Mouse (Mus musculus) limb, embryonic 12.5 days (tissue): Measurements from ENCODE around the gene Krt25. TPM values are rescaled to one million over a fixed set of nuclear protein-coding genes. Genes with fewer than 3 reads are reported as not detected.

ENCODE experiments used
- ATAC-seq: fragments of 200-750 bp; cut with Nextera tagmentation; 2 replicates; pipeline ENCODE4 v1.8.0; 2017; ENCODE audit warnings: low read depth, moderate TSS enrichment; ENCODE audit not compliant: insufficient number of reproducible peaks, insufficient read depth, low FRiP score, low TSS enrichment
- H3K27ac ChIP-seq: fragments of 300-500 bp; sonication (generic); 2 replicates; pipeline ENCODE4 v1.5.1; 2016; ENCODE audit warnings: mild to moderate bottlenecking, moderate library complexity
- H3K27me3 ChIP-seq: fragments of 300-500 bp; sonication (generic); 2 replicates; pipeline ENCODE4 v1.6.1; 2016; ENCODE audit warnings: mild to moderate bottlenecking, moderate library complexity
- H3K36me3 ChIP-seq: fragments of 300-500 bp; sonication (generic); 2 replicates; pipeline ENCODE4 v1.6.1; 2016; ENCODE audit warnings: mild to moderate bottlenecking, moderate library complexity
- H3K4me1 ChIP-seq: fragments of 300-500 bp; sonication (generic); replicated peaks from 2 replicates; pipeline ENCODE4 v1.6.1; 2016
- H3K4me2 ChIP-seq: fragments of 300-500 bp; sonication (generic); 2 replicates; pipeline ENCODE4 v1.6.1; 2016; ENCODE audit warnings: mild to moderate bottlenecking, moderate library complexity
- H3K4me3 ChIP-seq: fragments of 300-500 bp; sonication (generic); replicated peaks from 2 replicates; pipeline ENCODE4 v1.5.1; 2016; ENCODE audit warnings: mild to moderate bottlenecking
- H3K9ac ChIP-seq: fragments of 300-500 bp; sonication (generic); replicated peaks from 2 replicates; pipeline ENCODE4 v1.6.1; 2016; ENCODE audit warnings: mild to moderate bottlenecking, moderate library complexity
- H3K9me3 ChIP-seq: fragments of 300-500 bp; sonication (generic); 2 replicates; pipeline ENCODE4 v1.6.1; 2016; ENCODE audit warnings: mild to moderate bottlenecking, moderate library complexity
- WGBS: fragments of 180-500 bp; shearing (Covaris S2); methylation state at CpG from one replicate; pipeline ENCODE4 v1.1.7; 2016; 5-methylcytosine and 5-hydroxymethylcytosine counted together
- polyA plus RNA-seq: library from polyadenylated mRNA; unstranded; fragments of >200 nt; fragmentation: Nextera tagmentation; extraction: Ambion mirVana; gene quantifications from 2 replicates; pipeline ENCODE4 v1.2.1, GENCODE M21; 2016

The Krt25 gene
- polyA plus RNA-seq, 1 experiment from 2014 or later, result not detected

DNA sequence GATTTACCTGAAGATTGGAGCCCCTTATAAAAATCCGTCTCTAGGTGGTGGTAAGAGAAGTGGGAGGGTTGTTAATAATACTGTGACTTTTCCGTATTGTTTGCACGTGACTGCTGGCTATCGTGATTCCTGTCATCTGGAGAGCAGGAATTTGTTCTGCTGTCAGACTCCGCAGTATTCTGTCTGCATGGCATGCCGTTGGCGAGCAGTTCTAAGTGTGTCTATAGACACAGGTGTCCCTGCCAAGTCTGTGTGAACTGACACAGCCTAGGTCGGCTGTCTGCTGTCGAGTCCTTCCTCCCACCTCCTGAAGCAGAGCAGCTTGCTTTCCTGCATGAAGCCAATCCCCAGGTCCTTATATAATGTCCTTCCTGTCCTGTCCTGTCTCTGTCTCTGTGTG is 3.6 kb downstream of the Krt25 start:
- 74% methylated on average over 9 of the region's 9 CpGs for whole genome bisulfite sequencing
- ATAC-seq, result no peak
- H3K27ac ChIP-seq, result no peak overlapping the region
- H3K4me2 ChIP-seq, result no peak overlapping the region
- H3K4me1 ChIP-seq, result no peaks in the 10 kb centered on the region
- H3K4me3 ChIP-seq, result no peak overlapping the region
- H3K9ac ChIP-seq, result no peak overlapping the region
- H3K27me3 ChIP-seq, result no peaks in the 10 kb centered on the region
- H3K36me3 ChIP-seq, result no peaks in the 10 kb centered on the region
- no peaks in the 10 kb centered on the region for H3K9me3 ChIP-seq

DNA sequence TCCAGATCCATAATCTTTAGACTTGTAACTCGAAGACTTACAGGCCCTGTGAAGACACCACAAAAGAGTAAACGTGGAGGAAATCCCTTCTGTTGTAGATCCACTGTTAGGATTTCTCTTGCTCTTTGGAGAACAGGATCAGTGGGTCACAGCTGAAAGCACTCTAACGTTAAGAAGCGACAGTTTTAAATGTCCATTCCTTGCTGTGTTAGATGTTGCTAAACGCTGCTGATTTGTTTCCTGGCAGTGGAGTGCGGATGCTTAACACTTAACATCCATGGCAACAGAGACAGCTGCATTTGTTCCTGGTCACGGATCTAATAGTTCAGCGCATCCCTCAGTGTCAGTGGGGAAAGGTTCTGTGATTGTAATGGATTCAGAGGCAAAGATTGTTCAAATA is 6.2 kb downstream of the Krt25 start:
- Histone ChIP-seq H3K27me3 (no peaks in the 10 kb centered on the region), H3K4me1 (no peaks in the 10 kb centered on the region), H3K36me3 (no peaks in the 10 kb centered on the region), H3K9me3 (no peaks in the 10 kb centered on the region), H3K9ac (no peak overlapping the region), H3K27ac (no peak overlapping the region), H3K4me3 (no peak overlapping the region), H3K4me2 (no peak overlapping the region)
- WGBS, result 64% methylated on average over 8 of the region's 8 CpGs
- no peak for ATAC-seq

DNA sequence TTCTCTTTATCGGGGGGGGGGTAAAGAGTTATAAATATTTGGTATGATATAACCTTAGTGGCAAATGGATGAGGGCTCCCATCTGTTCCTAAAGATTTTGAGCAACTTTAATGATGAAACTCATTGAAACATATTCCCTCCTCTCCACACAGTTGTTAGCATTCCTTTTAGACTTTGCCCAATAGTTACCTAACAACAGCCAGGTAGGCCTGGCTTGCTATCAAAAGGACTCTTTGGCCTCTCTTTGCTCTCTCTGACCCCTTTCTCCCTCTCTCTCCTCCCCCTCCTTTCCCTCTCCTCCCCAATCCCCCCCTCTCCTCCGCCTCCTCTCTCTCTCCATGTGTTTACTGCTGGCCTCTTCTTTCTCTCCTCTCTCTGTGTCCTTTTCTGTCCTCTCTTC is 8.2 kb downstream of the Krt25 start:
- 87% methylated on average over 2 of the region's 2 CpGs for WGBS
- no peaks in the 10 kb centered on the region for H3K27me3 ChIP-seq
- no peak overlapping the region for H3K4me2 ChIP-seq
- H3K9ac ChIP-seq, result no peak overlapping the region
- no peaks in the 10 kb centered on the region for H3K9me3 ChIP-seq
- no peak for ATAC-seq
- H3K4me1 ChIP-seq, result no peaks in the 10 kb centered on the region
- no peak overlapping the region for H3K27ac ChIP-seq
- no peaks in the 10 kb centered on the region for H3K36me3 ChIP-seq
- no peak overlapping the region for H3K4me3 ChIP-seq

DNA sequence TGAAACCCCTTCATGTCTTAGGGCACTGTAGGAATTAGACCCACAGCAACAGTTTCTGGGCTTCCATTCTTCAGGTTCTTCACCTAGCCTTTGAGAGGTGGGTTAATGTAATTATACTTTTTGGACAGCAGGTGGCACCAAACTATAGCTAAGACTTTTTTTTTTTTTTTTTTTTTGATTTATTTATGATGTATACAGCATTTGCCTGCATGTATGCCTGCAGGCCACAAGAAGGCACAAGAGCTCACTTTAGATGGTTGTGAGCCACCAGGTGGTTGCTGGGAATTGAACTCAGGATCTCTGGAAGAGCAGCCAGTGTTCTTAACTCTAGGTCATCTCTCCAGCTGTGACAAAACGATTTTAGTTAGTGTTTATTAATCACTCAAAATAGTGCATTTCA is 11.9 kb downstream of the Krt25 start:
- Histone ChIP-seq H3K9ac (no peak overlapping the region), H3K4me1 (no peaks in the 10 kb centered on the region)
- ATAC-seq, result no peak

DNA sequence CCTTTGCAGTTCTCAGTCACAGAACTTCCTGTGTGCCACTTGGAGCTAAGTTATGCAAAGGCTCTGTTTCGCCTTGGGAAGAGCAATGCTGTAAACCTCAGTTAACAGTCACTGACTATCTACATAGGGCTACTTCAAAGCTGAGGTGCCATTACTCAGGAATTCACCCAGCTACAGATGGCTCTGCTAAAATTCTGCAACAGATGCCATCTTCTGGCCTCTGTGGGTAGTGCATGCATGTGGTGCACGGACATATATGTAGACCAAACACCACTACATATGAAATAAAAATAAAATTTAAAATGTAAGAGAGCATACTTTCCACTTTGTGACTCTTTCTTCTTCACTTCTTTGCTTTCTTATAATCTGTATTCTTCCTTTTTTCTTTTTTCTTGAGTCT is 15.2 kb downstream of the Krt25 start:
- Histone ChIP-seq H3K4me2 (no peak overlapping the region), H3K27ac (no peak overlapping the region), H3K4me1 (no peaks in the 10 kb centered on the region), H3K9ac (no peak overlapping the region), H3K9me3 (0 out of 2 replicates have a peak, but pooled peaks cover 4% of the 10 kb centered on the region), H3K36me3 (no peaks in the 10 kb centered on the region), H3K27me3 (no peaks in the 10 kb centered on the region), H3K4me3 (no peak overlapping the region)
- 14% methylated on average over 2 of the region's 2 CpGs for WGBS
- no peak for ATAC-seq

More for the DNA sequence above, 11.9 kb downstream of the Krt25 start:
- no peaks in the 10 kb centered on the region for H3K36me3 ChIP-seq
- H3K27me3 ChIP-seq, result no peaks in the 10 kb centered on the region
- 79% methylated on average over 1 of the region's 1 CpGs for WGBS
- no peak overlapping the region for H3K4me3 ChIP-seq
- H3K27ac ChIP-seq, result no peak overlapping the region
- no peak overlapping the region for H3K4me2 ChIP-seq
- H3K9me3 ChIP-seq, result no peaks in the 10 kb centered on the region

DNA sequence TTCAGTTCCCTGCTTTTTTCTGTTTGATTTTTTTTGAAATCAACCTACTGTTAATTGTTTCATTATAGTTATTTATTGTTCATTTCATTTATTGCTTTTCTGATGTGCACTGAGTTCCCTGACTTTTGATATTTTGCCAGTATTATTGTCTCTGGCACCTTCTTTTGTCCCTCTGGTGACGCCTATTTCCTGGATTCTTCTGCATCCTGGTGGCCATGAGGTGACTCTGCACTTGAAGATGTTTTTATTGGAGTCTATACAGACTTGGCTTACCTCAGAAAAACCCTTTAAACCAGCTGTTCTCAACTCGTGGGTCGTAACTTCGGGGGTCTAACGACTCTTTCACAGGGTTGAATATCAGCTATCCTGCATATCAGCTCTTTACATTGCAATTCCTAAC is 27.7 kb downstream of the Krt25 start:
- no peak for ATAC-seq
- no peak overlapping the region for H3K4me2 ChIP-seq
- WGBS, result 39% methylated on average over 5 of the region's 5 CpGs

DNA sequence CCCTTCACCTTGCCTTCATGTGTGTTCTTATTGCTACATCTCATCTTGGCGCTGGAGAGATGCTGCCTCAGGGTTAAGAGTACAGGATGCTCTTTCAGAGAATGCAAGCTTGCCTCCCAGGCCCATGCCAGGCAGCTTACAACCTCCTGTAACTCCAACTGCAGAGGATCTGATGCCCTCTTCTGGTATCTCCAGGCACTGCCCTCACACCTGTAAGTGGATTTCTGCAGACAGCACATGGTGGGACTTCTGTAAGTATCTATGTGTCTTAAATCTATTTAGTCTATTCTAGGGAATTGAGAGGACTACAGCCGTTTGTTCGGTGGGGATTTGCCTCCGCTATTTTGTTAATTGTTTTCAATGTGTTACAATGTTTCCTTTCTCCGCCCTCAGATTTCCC is 29.9 kb downstream of the Krt25 start:
- no peaks in the 10 kb centered on the region for H3K36me3 ChIP-seq
- 66% methylated on average over 5 of the region's 5 CpGs for WGBS

More for the DNA sequence above, 27.7 kb downstream of the Krt25 start:
- H3K9me3 ChIP-seq, result no peaks in the 10 kb centered on the region
- H3K4me1 ChIP-seq, result no peaks in the 10 kb centered on the region
- no peaks in the 10 kb centered on the region for H3K36me3 ChIP-seq
- H3K27me3 ChIP-seq, result 0 out of 2 replicates have a peak, but pooled peaks cover 5% of the 10 kb centered on the region
- H3K4me3 ChIP-seq, result no peak overlapping the region
- no peak overlapping the region for H3K27ac ChIP-seq
- H3K9ac ChIP-seq, result no peak overlapping the region

DNA sequence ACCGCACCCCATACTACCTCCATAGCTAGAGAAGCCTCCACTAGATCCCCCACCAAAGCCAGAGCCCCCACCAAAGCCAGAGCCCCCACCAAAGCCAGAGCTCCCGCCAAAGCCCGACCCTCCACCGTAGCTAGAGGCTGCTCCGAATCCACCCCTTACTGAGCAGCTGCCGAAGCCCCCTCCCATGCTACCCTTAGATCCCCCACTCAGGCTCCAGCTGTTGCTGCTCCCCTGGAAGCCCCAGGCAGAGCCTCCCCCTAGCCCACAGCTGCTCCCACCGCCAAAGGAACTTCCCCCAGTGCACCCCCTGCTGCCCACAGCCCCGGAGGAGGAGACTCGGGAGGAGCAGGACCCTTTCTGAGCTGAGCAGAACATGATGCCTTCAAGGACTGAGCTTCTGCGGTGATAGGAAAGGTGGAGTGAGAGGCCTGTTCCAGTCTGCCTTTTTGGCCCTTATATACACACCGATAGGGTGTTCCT is 37.9 kb downstream of the Krt25 start, which contains the start of gene Krt24:
Krt24 (minus strand) TSS at position 430 of the 480 bp plus-strand sequence.
- Histone ChIP-seq H3K4me2 (peak within 1 kb of the TSS; percentile 35; the same call in 1 of the 2 replicates), H3K4me1 (peaks cover 5% of the 10 kb centered on the region), H3K4me3 (no peak within 1 kb of the TSS), H3K36me3 (no peaks in the 10 kb centered on the region), H3K27ac (no peak within 1 kb of the TSS), H3K9me3 (no peaks in the 10 kb centered on the region), H3K9ac (0 out of 2 replicates have a peak within 1 kb of the TSS, but pooled peaks have one; percentile 5), H3K27me3 (peaks cover 3% of the 10 kb centered on the region; the same call in 1 of the 2 replicates)
- 45% methylated on average over 11 of the region's 11 CpGs for WGBS
- 0 out of 2 replicates have a peak, but pooled peaks have one; percentile 15 for ATAC-seq

More for the DNA sequence above, 29.9 kb downstream of the Krt25 start:
- Histone ChIP-seq H3K9me3 (no peaks in the 10 kb centered on the region), H3K4me2 (no peak overlapping the region), H3K4me1 (no peaks in the 10 kb centered on the region), H3K27me3 (0 out of 2 replicates have a peak, but pooled peaks cover 5% of the 10 kb centered on the region), H3K4me3 (no peak overlapping the region), H3K27ac (no peak overlapping the region), H3K9ac (no peak overlapping the region)
- ATAC-seq, result no peak

DNA sequence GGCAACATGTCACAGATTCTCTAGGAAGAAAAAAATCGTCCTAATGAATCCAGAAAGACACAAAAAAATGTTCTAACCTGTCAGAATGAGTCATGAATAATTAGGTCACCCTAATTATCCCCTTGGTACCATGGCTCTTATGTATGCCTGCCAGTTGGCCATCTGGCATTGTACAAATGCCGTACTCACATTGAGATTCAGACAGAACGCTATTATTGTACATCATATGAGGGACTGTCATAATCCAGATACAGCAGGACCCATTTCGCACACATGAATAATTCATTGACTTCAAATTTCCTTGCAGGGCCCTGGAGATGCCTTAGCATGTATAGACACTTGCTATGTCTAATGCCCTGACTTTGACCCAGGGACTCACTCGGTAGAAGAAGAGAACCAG is 38.7 kb downstream of the Krt25 start:
- no peaks in the 10 kb centered on the region for H3K9me3 ChIP-seq
- peaks cover 5% of the 10 kb centered on the region for H3K4me1 ChIP-seq
- H3K4me3 ChIP-seq, result no peak overlapping the region
- no peak overlapping the region for H3K27ac ChIP-seq
- no peak overlapping the region for H3K4me2 ChIP-seq
- H3K27me3 ChIP-seq, result peaks cover 3% of the 10 kb centered on the region; the same call in 1 of the 2 replicates
- H3K9ac ChIP-seq, result no peak overlapping the region
- no peak for ATAC-seq
- 84% methylated on average over 5 of the region's 5 CpGs for WGBS
- H3K36me3 ChIP-seq, result no peaks in the 10 kb centered on the region

DNA sequence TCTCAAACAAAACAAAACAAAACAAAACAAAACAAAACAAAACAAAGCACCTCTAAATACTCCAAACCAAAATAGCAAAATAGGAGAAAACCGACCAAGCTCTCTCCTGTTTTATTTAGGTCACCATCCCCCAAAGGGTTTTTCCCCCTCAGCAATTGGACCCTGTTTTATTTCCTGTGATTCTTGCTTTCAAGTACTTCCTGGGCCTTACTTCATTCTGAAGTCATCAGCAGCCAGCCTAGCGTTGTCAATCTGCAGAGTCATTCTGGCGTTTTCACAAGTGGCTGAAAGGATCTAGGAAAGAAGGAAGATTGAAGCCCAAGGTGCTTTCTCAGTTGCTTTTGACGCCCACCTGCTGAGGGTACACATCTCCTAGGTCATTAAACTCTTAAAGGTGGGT is 39.4 kb downstream of the Krt25 start:
- Histone ChIP-seq H3K4me2 (no peak overlapping the region), H3K9ac (no peak overlapping the region), H3K9me3 (no peaks in the 10 kb centered on the region), H3K4me3 (no peak overlapping the region), H3K36me3 (no peaks in the 10 kb centered on the region), H3K27me3 (peaks cover 3% of the 10 kb centered on the region; the same call in 1 of the 2 replicates), H3K27ac (no peak overlapping the region), H3K4me1 (peaks cover 5% of the 10 kb centered on the region)
- ATAC-seq, result no peak
- 52% methylated on average over 4 of the region's 4 CpGs for WGBS

DNA sequence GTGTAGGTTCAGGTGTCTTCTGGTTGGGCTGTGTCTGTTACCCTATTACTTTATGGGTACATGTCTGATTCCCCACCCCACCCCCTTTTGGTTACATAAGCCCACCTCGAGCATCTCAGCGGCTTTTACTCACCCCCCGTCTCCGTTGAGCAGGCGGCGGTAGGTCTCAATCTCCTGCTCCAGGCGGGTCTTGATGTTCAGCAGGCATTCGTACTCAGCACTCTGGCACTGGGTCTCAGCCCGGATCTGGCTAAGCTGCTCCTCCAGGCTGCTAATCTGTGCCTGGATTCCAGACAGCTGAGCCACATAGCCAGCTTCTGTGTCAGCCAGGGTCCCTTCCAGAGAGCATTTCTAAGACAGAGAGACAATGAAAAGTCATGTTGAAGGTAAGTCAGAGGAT is 41.6 kb downstream of the Krt25 start:
- Histone ChIP-seq H3K36me3 (no peaks in the 10 kb centered on the region), H3K27ac (no peak overlapping the region), H3K9ac (no peak overlapping the region), H3K4me3 (no peak overlapping the region), H3K4me1 (peaks cover 13% of the 10 kb centered on the region), H3K27me3 (peaks cover 3% of the 10 kb centered on the region; the same call in 1 of the 2 replicates), H3K4me2 (no peak overlapping the region), H3K9me3 (no peaks in the 10 kb centered on the region)
- ATAC-seq, result no peak
- WGBS, result 72% methylated on average over 9 of the region's 9 CpGs

DNA sequence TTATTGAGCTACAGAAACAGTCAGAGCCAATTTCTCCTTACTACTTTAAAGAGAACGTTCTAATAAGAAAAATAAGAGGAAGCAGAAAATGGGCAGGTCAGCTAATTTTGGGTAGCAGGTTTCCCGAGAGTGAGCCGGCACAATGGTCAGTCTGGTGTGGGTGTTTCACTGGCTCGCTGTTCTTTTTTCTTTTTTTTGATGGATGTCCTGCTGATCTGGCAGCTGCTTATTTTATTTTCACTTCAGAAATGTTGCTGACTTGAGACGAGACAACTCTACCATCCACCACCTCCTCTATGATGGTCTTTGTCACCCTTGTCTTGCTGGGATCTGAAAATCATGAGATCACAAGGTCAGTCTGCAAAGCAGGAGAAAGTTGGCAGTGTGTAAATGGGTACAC is 42.8 kb downstream of the Krt25 start:
- ATAC-seq, result no peak
- WGBS, result 80% methylated on average over 5 of the region's 5 CpGs

More for the DNA sequence above, 42.8 kb downstream of the Krt25 start:
- Histone ChIP-seq H3K4me3 (no peak overlapping the region), H3K27me3 (peaks cover 2% of the 10 kb centered on the region; the same call in 1 of the 2 replicates), H3K4me1 (peaks cover 12% of the 10 kb centered on the region), H3K4me2 (no peak overlapping the region), H3K9me3 (no peaks in the 10 kb centered on the region), H3K27ac (no peak overlapping the region), H3K9ac (no peak overlapping the region), H3K36me3 (no peaks in the 10 kb centered on the region)
